Mouse (Mus musculus) olfactory bulb, adult 2 months (tissue): ENCODE measurements around the gene Agr2. TPM values are rescaled to one million over a fixed set of nuclear protein-coding genes. Genes with fewer than 3 reads are reported as not detected.

Source experiments
- H3K27ac ChIP-seq: fragments of 200-500 bp; 2 replicates; pipeline ENCODE4 v1.5.1; 2012; ENCODE audit warnings: low read depth, low read length; ENCODE audit not compliant: insufficient read depth
- H3K4me1 ChIP-seq: fragments of 200-500 bp; 2 replicates; pipeline ENCODE4 v1.6.1; 2012; ENCODE audit warnings: low read length; ENCODE audit not compliant: control insufficient read depth, insufficient read depth
- H3K4me3 ChIP-seq: fragments of 200-500 bp; 2 replicates; pipeline ENCODE4 v1.5.1; 2012; ENCODE audit warnings: mild to moderate bottlenecking, low read depth, low read length, moderate library complexity; ENCODE audit not compliant: insufficient read depth
- CTCF ChIP-seq: fragments of 200-500 bp; IDR thresholded peaks from 2 replicates; pipeline ENCODE4 v1.5.1; 2012; ENCODE audit warnings: low read depth, mild to moderate bottlenecking, low read length, moderate library complexity; ENCODE audit not compliant: insufficient read depth
- POLR2A ChIP-seq: fragments of 200-500 bp; IDR thresholded peaks from 2 replicates; pipeline ENCODE4 v1.6.1; 2012; ENCODE audit warnings: mild to moderate bottlenecking, low read depth, low read length, moderate library complexity; ENCODE audit not compliant: insufficient read depth
- WGBS: fragments of 180-500 bp; shearing (Covaris S2); methylation state at CpG from one replicate; pipeline ENCODE4 v1.1.7; 2018; 5-methylcytosine and 5-hydroxymethylcytosine counted together
- polyA plus RNA-seq: library from polyadenylated mRNA; stranded (reverse); fragments of >200 nt; gene quantifications from 2 replicates; pipeline ENCODE4 v1.2.4, GENCODE M21; 2012; ENCODE audit warnings: low replicate concordance; ENCODE audit not compliant: missing spikeins, insufficient read depth, insufficient read length

The Agr2 gene
- polyA plus RNA-seq, 1 experiment, result not detected

DNA sequence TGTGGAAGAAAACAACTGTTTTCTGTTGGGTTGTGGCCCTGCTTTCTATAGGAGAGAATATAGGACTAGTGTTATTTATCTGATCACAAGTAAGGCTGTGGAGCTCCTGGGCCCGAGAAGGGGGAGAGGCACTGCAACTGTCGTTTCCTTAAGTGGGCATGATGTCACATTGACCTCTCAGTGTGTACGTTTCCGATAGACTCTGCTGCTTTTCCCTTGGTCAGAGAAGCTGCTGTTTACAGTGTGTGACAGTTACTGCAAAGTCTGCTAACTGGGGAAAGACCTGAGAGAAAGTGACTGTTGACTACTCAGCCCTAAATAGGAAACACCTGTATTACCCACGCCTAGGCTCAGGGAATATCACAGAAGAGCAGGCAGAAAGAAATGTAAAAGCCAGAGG is 53.5 kb downstream of the Agr2 start:
- Histone ChIP-seq H3K4me3 (no peak overlapping the region), H3K4me1 (no peaks in the 10 kb centered on the region), H3K27ac (no peak overlapping the region)
- 74% methylated on average over 5 of the region's 5 CpGs for WGBS
- TF ChIP-seq POLR2A, result no peak
- TF ChIP-seq CTCF, result no peak

DNA sequence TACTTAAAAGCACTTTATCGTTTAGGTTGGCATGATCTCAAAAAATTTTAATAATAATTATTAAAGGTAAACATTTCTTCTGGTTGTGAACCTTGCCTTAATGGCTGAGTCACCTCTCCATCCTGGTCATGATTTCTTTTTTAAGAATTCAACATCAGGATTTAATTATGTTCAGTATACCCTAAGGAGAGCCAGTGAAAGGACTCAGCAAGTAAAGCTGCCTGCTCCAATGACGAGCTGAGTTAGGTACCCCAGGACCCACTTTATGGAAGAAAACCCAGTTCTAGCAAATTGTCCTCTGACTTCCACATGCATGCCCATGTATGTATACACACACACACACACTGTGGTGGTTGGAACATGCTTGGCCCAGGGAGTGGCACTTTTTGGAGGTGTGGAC is 54.9 kb downstream of the Agr2 start:
- H3K4me1 ChIP-seq, result no peaks in the 10 kb centered on the region
- no peak overlapping the region for H3K4me3 ChIP-seq
- H3K27ac ChIP-seq, result no peak overlapping the region
- TF ChIP-seq POLR2A (no peak), CTCF (no peak)
- 82% methylated on average over 2 of the region's 2 CpGs for WGBS

DNA sequence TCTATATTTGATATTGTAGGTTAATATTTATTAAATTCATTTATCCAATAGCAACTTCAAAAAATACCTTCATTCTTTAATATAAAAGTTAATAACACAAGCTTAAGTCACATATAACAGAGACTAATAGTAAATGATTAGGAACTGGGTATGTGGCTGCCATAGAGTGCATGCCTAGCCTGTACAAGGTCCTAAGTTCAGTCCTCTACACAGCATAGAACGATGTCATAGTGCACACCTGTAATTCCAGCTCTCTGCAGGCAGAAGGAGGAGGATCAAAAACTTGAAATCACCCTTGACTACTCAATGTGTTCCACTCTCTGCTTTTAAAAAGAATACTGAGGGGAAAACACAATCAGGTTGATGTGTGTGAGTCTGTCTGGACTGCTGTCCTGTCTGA is 57.6 kb downstream of the Agr2 start:
- H3K4me3 ChIP-seq, result no peak overlapping the region
- TF ChIP-seq CTCF (no peak), POLR2A (no peak)
- 85% methylated on average over 1 of the region's 1 CpGs for WGBS
- H3K27ac ChIP-seq, result no peak overlapping the region
- no peaks in the 10 kb centered on the region for H3K4me1 ChIP-seq

Other genes with a start within 250 kb of the Agr2 start
- gene Agr3, start 67.3 kb upstream of the Agr2 start, polyA plus RNA-seq, result not detected in 2 replicates
- gene Tspan13, start 49.6 kb downstream of the Agr2 start, polyA plus RNA-seq, result not detected in 2 replicates
- not detected in 2 replicates for gene Ankmy2, start 164.2 kb downstream of the Agr2 start, polyA plus RNA-seq
- not detected in 2 replicates for gene Bzw2, start 165.2 kb downstream of the Agr2 start, polyA plus RNA-seq